Mouse (Mus musculus) cerebellum, adult (tissue): ENCODE measurements around the gene Chst10.

Source experiments
- ATAC-seq: cut with Nextera tagmentation; 2 replicates; pipeline ENCODE4 v1.9.2; 2017; ENCODE audit warnings: mild to moderate bottlenecking, moderate library complexity, mixed read lengths; ENCODE audit not compliant: insufficient number of reproducible peaks, low FRiP score, low TSS enrichment

The Chst10 gene

GRCm38 (mm10) chr1:38869398-38870195 is 28.4 kb downstream of the Chst10 start:
- no peak for ATAC-seq

- ATAC-seq: no peak
Observed at GRCm38 (mm10) chr1:38866242-38866641, 31.7 kb downstream of the Chst10 start.

GRCm38 (mm10) chr1:38864341-38864740 is 33.6 kb downstream of the Chst10 start:
- ATAC-seq: no peak

GRCm38 (mm10) chr1:38862213-38862612 is 35.7 kb downstream of the Chst10 start:
- no peak for ATAC-seq

DNA sequence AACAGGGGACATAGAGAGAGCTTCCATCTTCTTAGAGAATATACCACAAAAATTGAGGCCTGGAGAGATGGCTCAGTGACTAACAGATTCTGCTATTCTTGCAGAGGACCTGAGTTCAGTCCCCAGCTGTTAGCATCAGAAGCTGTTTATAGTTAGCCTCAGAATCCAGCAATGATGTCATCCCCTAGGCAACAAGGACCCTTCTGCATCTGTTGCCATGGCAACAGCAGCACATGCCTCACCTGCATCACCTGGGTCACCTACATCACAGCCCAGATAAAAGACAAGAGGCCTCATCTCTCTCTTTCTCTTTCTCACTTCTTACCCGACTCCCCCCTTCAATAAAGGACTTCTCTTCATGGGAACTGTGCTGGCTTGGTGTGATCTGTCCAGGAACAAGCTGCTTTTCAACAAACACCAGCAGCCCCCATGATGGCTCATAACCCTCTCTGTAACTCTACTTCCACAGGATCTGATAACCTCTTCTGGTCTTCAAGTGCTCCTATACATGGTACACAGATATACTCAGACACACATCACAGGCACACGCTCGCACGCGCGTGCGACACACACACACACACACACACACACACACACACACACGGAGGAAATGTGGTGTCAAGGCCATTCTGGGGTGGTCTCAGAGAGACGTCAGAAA is 37.0 kb downstream of the Chst10 start:
- no peak for ATAC-seq

DNA sequence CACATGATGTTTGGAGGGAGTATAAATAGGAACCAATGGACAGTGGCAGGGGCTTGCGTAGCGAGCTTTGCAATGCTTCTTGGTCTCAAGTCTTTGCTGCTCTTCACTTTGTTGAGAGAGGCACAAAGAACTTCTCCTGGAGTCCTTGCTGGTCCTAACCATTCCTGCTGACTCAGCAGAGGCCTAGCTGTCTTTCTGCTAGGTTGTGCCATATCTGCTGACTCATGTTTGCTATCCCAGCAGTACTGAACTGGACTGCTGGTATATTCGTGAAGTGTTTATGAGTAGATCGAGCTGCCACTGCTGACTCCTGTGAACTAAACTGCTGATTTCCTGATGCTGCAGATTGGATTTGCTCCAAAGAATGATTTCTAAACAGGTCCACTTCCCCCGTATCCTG is 37.8 kb downstream of the Chst10 start:
- no peak for ATAC-seq

GRCm38 (mm10) chr1:38856196-38856595 is 41.8 kb downstream of the Chst10 start:
- ATAC-seq: peak; percentile 74; the same call in 1 of the 2 replicates

DNA sequence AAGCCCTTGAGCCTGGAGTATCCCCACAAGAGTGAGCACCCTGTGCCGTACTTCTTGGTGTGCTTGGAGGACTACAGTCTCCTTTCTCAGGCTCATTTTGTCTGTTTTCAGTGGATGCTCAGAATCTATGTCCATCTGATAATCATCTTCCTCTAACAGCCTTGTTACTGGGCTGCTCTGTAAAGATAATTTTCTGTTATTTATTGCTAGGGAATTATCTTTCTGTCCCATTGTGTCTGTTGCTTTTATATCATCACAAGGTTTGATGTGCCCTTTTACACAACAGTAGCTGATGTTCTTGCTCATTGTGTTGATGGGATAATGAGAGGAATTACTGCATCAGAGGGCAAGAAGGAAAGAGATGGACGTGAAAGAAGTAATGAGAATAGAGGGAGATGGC is 45.7 kb downstream of the Chst10 start:
- ATAC-seq: no peak

- no peak for ATAC-seq
Observed at GRCm38 (mm10) chr1:38850650-38851049, 47.3 kb downstream of the Chst10 start.

DNA sequence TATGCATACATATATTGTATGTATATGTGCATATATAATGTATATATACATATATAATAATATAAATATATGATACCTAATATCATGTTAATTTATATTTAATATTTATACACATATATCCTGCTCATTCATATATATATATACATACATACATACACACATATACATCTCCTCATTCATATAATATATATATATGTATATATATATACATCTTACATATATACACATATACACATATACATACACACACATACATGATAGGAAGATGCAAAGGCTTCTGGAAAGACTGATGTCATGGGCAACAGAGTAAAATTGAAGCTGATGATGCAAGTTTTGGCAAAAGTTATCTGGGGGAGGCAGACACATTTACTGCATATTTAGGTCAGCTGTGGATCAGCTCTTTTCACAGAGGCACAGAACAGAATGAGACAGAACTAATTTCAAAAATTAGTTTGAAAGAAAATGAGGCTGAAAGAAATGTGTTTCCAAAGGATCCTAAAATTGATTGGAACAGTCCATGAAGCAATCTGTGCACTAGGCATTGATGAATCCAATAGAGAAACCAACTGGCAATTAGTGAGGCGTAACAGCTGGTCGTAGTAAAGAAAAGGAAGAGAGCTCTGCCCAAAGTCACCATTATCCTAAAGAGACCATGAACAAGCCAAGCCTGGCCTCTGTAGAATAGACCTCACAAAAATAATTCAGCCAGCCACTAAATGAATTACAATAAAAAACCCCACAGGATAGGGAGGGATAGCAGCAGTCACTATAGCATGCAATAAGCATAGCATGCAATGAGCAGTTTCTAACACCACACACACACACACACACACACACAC is 49.3 kb downstream of the Chst10 start:
- ATAC-seq: no peak

DNA sequence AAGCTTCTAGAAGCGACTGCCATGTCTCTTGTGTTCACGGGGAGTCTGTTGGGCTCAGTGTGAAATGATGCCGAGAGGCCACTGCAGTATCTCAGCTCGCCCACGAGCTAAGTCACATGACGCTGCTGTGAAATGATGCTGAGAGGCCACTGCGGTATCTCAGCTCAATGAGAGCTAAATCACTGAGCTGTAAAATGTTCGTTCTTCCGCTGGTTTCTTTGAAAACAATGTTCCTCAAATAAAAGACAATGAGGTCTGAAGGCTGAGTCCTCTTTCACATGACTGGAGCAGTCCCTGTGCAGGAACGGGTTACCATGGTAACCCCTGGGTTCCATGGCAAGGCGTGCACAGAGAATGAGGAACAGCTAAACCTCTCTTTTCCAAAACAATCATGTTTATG is 50.0 kb downstream of the Chst10 start:
- ATAC-seq: peak; percentile 80

DNA sequence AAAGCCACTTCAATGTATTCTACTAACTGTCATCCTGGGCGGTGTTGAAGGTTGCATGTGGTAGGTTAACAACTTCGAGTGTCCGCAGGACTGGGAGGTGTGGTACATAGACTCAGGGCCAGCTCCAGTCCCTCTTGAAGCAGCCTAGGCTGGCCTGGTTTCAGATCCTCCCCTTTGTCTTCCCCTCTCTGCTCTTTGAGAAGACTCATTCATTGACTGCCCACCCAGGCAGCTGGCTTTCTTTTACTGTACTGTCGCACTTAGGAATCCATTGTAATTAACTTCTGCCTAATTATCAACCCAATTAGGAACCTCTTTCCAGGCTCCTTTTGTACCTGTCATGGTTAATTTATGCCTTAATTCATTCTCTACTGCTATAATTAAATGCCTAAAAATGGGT is 54.7 kb downstream of the Chst10 start:
- ATAC-seq: no peak

DNA sequence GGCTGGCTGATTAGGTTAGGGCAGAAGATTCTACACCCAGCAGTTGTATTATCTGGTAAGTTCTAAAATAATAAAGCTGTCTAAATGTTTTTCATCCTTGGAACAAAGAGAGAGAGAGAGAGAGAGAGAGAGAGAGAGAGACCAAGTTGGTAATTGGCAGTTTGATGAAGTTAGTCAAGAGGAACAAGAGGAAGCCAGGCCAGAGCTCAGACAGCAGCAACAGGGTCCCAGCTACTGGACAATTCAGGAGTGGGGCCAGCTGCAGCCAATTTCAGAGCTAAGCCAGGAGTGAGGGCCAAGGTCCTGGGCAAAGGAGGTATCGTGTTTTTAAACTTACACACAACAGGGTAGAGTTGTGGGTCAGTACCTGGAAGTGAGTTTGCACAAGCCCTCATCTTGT is 55.1 kb downstream of the Chst10 start:
- ATAC-seq: no peak

DNA sequence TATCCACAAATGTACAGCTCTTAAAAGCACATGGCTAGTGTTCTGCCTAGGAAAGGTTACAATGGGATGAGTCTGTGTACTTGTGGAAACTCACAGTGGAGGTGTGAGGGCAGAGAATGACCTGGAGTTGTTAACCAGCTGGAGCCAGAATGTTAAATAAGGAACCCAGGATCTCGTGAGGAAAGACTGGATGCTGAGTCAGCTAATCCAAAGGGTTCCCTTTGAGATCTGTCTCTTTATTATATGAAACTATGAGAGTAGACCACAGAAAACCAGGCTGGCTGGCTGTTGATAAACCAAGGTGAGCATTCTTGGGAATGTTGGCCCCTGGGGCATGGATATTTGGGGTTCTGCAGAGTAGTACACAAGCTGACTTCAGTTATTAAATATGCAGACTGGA is 58.0 kb downstream of the Chst10 start:
- no peak for ATAC-seq

- ATAC-seq: peak; percentile 84
Observed at GRCm38 (mm10) chr1:38836477-38836872, 61.5 kb downstream of the Chst10 start, which contains the start of gene Lonrf2. Gene Lonrf2, minus strand, starts transcription at chr1:38836711.

- peak; percentile 65 for ATAC-seq
Observed at GRCm38 (mm10) chr1:38835568-38836476, 62.1 kb downstream of the Chst10 start.

GRCm38 (mm10) chr1:38834899-38835298 is 63.1 kb downstream of the Chst10 start:
- ATAC-seq: no peak

DNA sequence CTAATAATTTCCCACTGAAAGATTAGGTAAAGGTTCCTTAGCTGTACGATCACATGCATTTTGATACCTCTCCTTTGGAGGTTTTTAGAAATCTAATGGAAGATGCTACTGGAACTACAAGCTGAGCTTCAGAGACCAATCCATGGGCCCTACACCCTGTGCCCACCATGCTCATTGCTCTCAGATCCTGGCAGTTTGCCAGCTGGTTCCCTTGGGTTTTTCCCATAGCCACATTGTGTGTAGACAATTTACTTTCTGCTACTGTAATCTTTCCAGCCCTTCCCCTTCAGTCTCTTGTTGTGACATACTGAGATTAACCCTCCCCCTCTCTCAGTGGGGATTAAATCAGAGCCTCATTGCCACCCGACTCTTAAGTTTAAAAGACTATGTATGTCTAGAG is 73.0 kb downstream of the Chst10 start:
- no peak for ATAC-seq

- no peak for ATAC-seq
Observed at GRCm38 (mm10) chr1:38823851-38824250, 74.1 kb downstream of the Chst10 start.

GRCm38 (mm10) chr1:38819691-38820090 is 78.3 kb downstream of the Chst10 start:
- no peak for ATAC-seq
